Mouse (Mus musculus) intestine, postnatal 0 days (tissue): Measurements from ENCODE around the gene Magi2. TPM values are rescaled to one million over a fixed set of nuclear protein-coding genes. Genes with fewer than 3 reads are reported as not detected.

ENCODE experiments used
- ATAC-seq: fragments of 200-750 bp; cut with Nextera tagmentation; 2 replicates; pipeline ENCODE4 v1.8.0; 2017; ENCODE audit warnings: mild to moderate bottlenecking, moderate TSS enrichment, moderate library complexity
- H3K27ac ChIP-seq: fragments of 300-500 bp; sonication (generic); 2 replicates; pipeline ENCODE4 v1.5.1; 2014; ENCODE audit warnings: mild to moderate bottlenecking, low read depth, low read length, moderate library complexity
- H3K27me3 ChIP-seq: fragments of 300-500 bp; sonication (generic); replicated peaks from 2 replicates; pipeline ENCODE4 v1.6.1; 2014; ENCODE audit warnings: low read length, mixed read lengths; ENCODE audit not compliant: control insufficient read depth, insufficient read depth
- H3K36me3 ChIP-seq: fragments of 300-500 bp; sonication (generic); 2 replicates; pipeline ENCODE4 v1.6.1; 2014; ENCODE audit warnings: mild to moderate bottlenecking, moderate library complexity; ENCODE audit not compliant: control insufficient read depth, insufficient read depth
- H3K4me1 ChIP-seq: fragments of 300-500 bp; sonication (generic); replicated peaks from 2 replicates; pipeline ENCODE4 v1.6.1; 2014; ENCODE audit warnings: antibody characterized with exemption, low read length, mixed read lengths; ENCODE audit not compliant: control insufficient read depth, insufficient read depth
- H3K4me2 ChIP-seq: fragments of 300-500 bp; sonication (generic); replicated peaks from 2 replicates; pipeline ENCODE4 v1.6.1; 2014; ENCODE audit warnings: low read depth, mild to moderate bottlenecking, moderate library complexity
- H3K4me3 ChIP-seq: fragments of 300-500 bp; sonication (generic); 2 replicates; pipeline ENCODE4 v1.5.1; 2014; ENCODE audit warnings: low read depth, low read length
- H3K9ac ChIP-seq: fragments of 300-500 bp; sonication (generic); 2 replicates; pipeline ENCODE4 v1.6.1; 2014; ENCODE audit warnings: mild to moderate bottlenecking, low read depth, low read length
- H3K9me3 ChIP-seq: fragments of 300-500 bp; sonication (generic); 2 replicates; pipeline ENCODE4 v1.6.1; 2016; ENCODE audit warnings: mixed run types; ENCODE audit not compliant: control insufficient read depth
- CTCF ChIP-seq: sonication (generic); IDR thresholded peaks from 2 replicates; pipeline ENCODE4 v1.5.1; 2016; ENCODE audit warnings: low read depth, mild to moderate bottlenecking, control low read depth, antibody characterized with exemption, moderate library complexity
- WGBS: fragments of 180-500 bp; shearing (Covaris S2); extraction: QIAGEN DNeasy Blood & Tissue Kit; methylation state at CpG from one replicate; pipeline ENCODE4 v1.1.7; 2014; 5-methylcytosine and 5-hydroxymethylcytosine counted together
- polyA plus RNA-seq: library from polyadenylated mRNA; unstranded; fragments of >200 nt; fragmentation: Nextera tagmentation; extraction: Ambion mirVana; gene quantifications from 2 replicates; pipeline ENCODE4 v1.2.1, GENCODE M21; 2015

Magi2 gene
- polyA plus RNA-seq, 1 experiment from 2014 or later = 1.0 TPM

DNA sequence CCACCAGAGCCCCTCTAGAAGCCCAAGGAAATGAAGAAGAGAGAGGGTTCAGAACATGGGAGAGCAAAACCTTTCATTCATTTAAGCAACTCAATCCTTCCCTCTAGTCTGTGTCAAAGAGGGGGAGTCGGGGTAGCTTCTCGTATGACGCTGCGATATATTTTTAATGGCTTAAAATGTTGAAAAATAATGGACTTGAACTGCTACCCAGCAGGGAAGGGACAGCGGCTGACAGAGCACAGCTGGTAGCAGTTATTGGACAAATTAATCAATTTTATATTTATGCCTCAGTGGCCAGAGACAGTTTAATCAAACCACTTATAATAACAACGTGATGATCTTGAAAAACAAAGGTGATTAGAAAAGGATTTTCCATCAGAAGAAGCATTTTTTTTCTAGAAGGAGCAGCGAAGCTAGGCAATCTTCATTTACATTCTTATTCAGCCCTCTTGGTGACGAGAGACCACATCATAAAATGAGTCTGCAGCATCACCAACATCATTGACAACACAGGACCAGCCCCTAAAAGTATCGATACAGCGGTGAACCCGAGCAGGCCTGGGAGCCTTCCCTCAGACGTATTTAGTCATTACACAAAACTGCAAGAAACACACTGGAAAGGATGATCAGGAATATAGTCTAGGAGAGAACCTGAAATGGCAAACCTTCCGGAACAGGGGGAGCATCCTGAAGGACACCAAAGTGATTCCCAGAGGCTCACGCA, 1407.4 kb downstream of the Magi2 start:
- H3K4me3 ChIP-seq = no peak overlapping the region
- no peaks in the 10 kb centered on the region for H3K36me3 ChIP-seq
- no peak overlapping the region for H3K4me2 ChIP-seq
- no peaks in the 10 kb centered on the region for H3K9me3 ChIP-seq
- H3K27me3 ChIP-seq = no peaks in the 10 kb centered on the region
- no peak overlapping the region for H3K27ac ChIP-seq
- no peaks in the 10 kb centered on the region for H3K4me1 ChIP-seq
- ATAC-seq = no peak
- TF ChIP-seq CTCF = no peak
- 78% methylated on average over 14 of the region's 14 CpGs for WGBS
- no peak overlapping the region for H3K9ac ChIP-seq

DNA sequence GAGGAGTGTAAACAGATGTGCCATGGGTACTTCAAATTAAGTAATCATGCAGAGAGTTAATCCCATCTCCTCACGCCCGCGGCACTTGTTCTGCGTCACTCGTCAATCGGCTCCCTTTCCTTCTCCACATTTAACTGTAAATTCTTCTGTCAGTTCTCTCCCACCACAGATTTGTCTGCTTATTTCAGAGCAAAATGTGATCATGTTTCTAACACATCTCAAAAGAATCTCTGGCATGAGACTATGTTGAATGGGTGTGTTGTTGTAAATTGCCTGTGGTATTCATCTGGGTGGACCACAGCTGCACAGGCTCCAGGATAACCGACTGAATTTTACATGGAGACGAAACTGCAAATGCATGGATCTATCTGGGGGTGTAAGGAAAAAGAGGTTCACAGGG, 1408.0 kb downstream of the Magi2 start:
- no peak for TF ChIP-seq CTCF
- Histone ChIP-seq H3K4me1 (no peaks in the 10 kb centered on the region), H3K27me3 (no peaks in the 10 kb centered on the region), H3K4me3 (no peak overlapping the region), H3K36me3 (no peaks in the 10 kb centered on the region), H3K9me3 (no peaks in the 10 kb centered on the region), H3K27ac (no peak overlapping the region), H3K9ac (no peak overlapping the region), H3K4me2 (no peak overlapping the region)
- ATAC-seq = no peak
- WGBS = 85% methylated on average over 8 of the region's 8 CpGs

DNA sequence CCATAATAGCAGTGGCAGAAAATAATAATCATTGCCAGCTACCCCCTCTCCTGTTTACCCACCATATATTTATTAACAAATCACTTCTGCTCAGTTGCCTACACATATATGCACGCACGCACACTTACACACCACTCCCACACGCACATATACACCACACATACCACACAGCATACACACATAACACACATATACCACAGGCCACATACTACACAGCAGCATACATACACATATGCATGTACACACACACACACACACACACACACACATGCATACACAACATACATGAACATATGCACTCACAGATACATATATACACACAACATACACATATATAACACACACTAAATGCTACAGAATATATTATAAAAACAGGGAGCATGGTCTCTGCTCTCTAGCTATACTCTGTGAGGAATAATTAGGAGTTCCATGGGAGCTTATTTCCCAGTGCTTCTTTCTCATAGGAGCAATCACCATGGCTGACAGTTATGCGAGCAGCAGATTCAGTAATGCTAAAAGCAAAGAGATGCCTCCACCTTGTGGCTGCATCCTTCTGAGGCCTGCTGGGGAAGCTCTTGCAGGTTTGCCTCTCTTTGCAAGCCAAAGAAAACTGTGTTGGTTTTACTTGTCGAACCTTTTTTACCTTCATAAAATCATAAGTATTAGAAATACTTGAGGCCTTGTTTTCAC, 1410.6 kb downstream of the Magi2 start:
- peak; percentile 57 for TF ChIP-seq CTCF
- H3K9ac ChIP-seq = no peak overlapping the region
- no peaks in the 10 kb centered on the region for H3K27me3 ChIP-seq
- H3K4me3 ChIP-seq = no peak overlapping the region
- no peaks in the 10 kb centered on the region for H3K9me3 ChIP-seq
- H3K4me1 ChIP-seq = no peaks in the 10 kb centered on the region
- H3K36me3 ChIP-seq = no peaks in the 10 kb centered on the region
- 78% methylated on average over 5 of the region's 5 CpGs for WGBS
- ATAC-seq = no peak
- no peak overlapping the region for H3K27ac ChIP-seq
- H3K4me2 ChIP-seq = no peak overlapping the region

DNA sequence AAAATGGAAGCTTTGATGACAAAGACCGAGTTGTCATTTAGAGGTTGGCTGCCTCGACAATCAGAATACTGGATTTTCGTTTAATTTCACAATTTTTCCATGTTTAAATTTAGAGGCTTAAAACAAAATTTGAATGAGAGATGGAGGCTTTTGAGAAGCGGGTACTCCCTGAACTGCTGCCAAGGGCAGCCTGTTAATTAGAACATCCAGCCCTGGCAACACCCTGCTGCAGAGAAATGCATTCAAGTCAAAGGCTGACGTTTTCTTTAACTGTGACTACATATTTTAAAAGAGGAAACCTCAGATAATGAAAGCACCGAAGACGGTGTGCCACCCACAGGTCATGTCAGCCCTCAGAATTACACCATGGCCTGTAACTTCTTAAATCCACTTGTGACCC, 1415.4 kb downstream of the Magi2 start:
- Histone ChIP-seq H3K36me3 (no peaks in the 10 kb centered on the region), H3K9ac (no peak overlapping the region), H3K4me1 (no peaks in the 10 kb centered on the region), H3K4me3 (no peak overlapping the region), H3K27me3 (no peaks in the 10 kb centered on the region), H3K9me3 (no peaks in the 10 kb centered on the region), H3K4me2 (no peak overlapping the region), H3K27ac (no peak overlapping the region)
- no peak for TF ChIP-seq CTCF
- WGBS = 72% methylated on average over 7 of the region's 7 CpGs
- ATAC-seq = no peak

DNA sequence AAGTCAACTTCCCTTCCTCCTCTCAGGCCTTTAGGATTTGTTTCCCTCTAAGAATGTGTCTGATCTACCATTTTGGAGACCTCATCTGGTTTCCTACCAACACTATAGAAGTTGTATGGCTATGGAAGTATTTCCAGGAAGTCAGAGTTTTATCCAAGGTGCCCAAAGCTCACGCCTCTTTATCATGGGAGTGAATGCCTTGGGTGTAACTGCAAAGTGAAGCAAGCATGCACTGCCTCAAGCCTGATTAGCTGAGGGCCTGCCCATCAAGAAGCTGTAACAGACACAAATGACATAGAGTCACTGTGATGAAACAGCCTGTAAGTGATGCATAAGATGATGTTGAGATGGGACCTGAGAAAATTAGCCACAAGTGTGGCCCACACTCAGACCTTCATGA, 1416.9 kb downstream of the Magi2 start:
- Histone ChIP-seq H3K9me3 (no peaks in the 10 kb centered on the region), H3K4me1 (no peaks in the 10 kb centered on the region), H3K27me3 (no peaks in the 10 kb centered on the region), H3K27ac (no peak overlapping the region), H3K4me3 (no peak overlapping the region), H3K4me2 (no peak overlapping the region), H3K36me3 (no peaks in the 10 kb centered on the region), H3K9ac (no peak overlapping the region)
- WGBS = 79% methylated on average over 1 of the region's 1 CpGs
- no peak for ATAC-seq
- no peak for TF ChIP-seq CTCF

DNA sequence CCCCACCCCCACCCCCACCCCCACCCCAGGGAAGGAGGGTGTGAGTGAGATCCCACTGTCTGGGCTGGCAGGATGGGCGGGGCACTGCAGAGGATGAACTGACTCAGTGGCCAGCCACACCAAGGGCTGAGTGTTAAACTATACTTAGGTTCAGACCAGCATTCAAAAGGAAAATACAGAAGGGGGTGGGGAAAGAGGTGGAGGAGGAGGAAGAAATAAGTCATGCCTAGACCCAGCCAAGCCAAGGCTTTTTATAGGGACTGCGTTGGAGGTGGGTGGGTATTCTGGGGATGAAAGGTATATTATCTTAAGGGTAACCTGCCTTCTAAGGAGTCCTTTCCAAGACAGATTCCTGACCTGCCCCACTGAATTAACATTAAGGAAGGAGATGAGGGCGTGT, 1420.1 kb downstream of the Magi2 start:
- no peak overlapping the region for H3K4me2 ChIP-seq
- H3K36me3 ChIP-seq = no peaks in the 10 kb centered on the region
- no peak overlapping the region for H3K9ac ChIP-seq
- no peaks in the 10 kb centered on the region for H3K27me3 ChIP-seq
- ATAC-seq = no peak
- no peak overlapping the region for H3K27ac ChIP-seq
- 81% methylated on average over 3 of the region's 3 CpGs for WGBS
- TF ChIP-seq CTCF = no peak
- no peak overlapping the region for H3K4me3 ChIP-seq
- H3K9me3 ChIP-seq = no peaks in the 10 kb centered on the region
- H3K4me1 ChIP-seq = no peaks in the 10 kb centered on the region
